Comparison of ENCODE assay signal across 16 mouse cellular contexts in the genomic region with DNA sequence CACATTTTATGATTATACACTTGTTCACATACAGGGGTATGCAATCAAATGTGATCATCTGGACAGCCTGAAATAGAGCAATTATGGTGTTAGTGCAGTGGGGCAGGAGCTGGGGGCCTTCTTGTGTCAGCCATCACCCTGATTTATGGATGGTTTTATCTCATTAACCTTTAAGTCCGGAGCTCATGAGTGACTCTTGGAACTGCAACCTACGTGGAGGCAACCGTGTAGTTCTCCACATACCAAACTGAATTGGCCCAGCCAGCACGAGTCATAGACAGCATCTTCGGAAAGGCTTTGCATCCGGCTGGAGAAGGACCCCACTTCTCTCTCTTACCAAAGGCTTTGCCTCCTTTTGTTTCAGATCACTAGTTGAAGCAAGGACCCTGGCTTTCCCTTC. TPM values are rescaled to one million over a fixed set of nuclear protein-coding genes. Genes with fewer than 3 reads are reported as not detected.
DNase-seq lines count a peak whose midpoint lies in the region; ATAC-seq and TF ChIP-seq lines count a peak whose summit lies in the region.
"Had no signal": no experiment of that assay in that cellular context is flagged by ENCODE, and none has a peak within 500 bp of the region (broad histone marks: within the 10 kb centered on the region; RNA-seq: fewer than 3 reads in every experiment).

No protein-coding gene starts in this region.

- H3K9me3 ChIP-seq in hindbrain, embryonic 16.5 days (ENCODE audit: control insufficient read depth, low read length), result no peaks in the 10 kb centered on the region
- no peaks in the 10 kb centered on the region for H3K9me3 ChIP-seq in intestine, postnatal 0 days (ENCODE audit: control insufficient read depth)
- H3K9me3 ChIP-seq: embryonic facial prominence, embryonic 10.5 days; embryonic facial prominence, embryonic 12.5 days; forebrain, embryonic 13.5 days; forebrain, embryonic 15.5 days had no signal

- no peak overlapping the region for H3K4me3 ChIP-seq in hindbrain, embryonic 16.5 days (ENCODE audit: low read length)
- no peak overlapping the region for H3K4me3 ChIP-seq in intestine, postnatal 0 days (ENCODE audit: low read depth, low read length)
- H3K4me3 ChIP-seq: embryonic facial prominence, embryonic 10.5 days; embryonic facial prominence, embryonic 12.5 days; forebrain, embryonic 13.5 days; forebrain, embryonic 15.5 days had no signal

- H3K9ac ChIP-seq in hindbrain, embryonic 16.5 days (ENCODE audit: low read depth, low read length), result no peak overlapping the region
- H3K9ac ChIP-seq in intestine, postnatal 0 days (ENCODE audit: low read depth, low read length), result no peak overlapping the region
- H3K9ac ChIP-seq: embryonic facial prominence, embryonic 12.5 days; forebrain, embryonic 13.5 days; forebrain, embryonic 15.5 days; forebrain, postnatal 0 days had no signal

- no peaks in the 10 kb centered on the region for H3K27me3 ChIP-seq in hindbrain, embryonic 16.5 days (replicated peaks; ENCODE audit: control insufficient read depth, insufficient read depth, low read length)
- H3K27me3 ChIP-seq in intestine, postnatal 0 days (replicated peaks; ENCODE audit: control insufficient read depth, insufficient read depth, low read length), result no peaks in the 10 kb centered on the region
- H3K27me3 ChIP-seq: embryonic facial prominence, embryonic 12.5 days; forebrain, embryonic 13.5 days; forebrain, embryonic 15.5 days had no signal

- ATAC-seq in hindbrain, embryonic 16.5 days, result no peak
- no peak for ATAC-seq in intestine, postnatal 0 days
- ATAC-seq: forebrain, embryonic 13.5 days; forebrain, embryonic 15.5 days; forebrain, postnatal 0 days had no signal

- no peak overlapping the region for H3K4me2 ChIP-seq in hindbrain, embryonic 16.5 days (ENCODE audit: low read length)
- H3K4me2 ChIP-seq in intestine, postnatal 0 days (replicated peaks; ENCODE audit: low read depth), result no peak overlapping the region
- H3K4me2 ChIP-seq: embryonic facial prominence, embryonic 12.5 days; forebrain, embryonic 13.5 days; forebrain, embryonic 15.5 days had no signal

- TF ChIP-seq CTCF in intestine, postnatal 0 days (IDR thresholded peaks at IDR 0.05; ENCODE audit: low read depth), result no peak

- no peaks in the 10 kb centered on the region for H3K36me3 ChIP-seq in hindbrain, embryonic 16.5 days (ENCODE audit: control insufficient read depth, insufficient read depth, low read length)
- no peaks in the 10 kb centered on the region for H3K36me3 ChIP-seq in intestine, postnatal 0 days (ENCODE audit: control insufficient read depth, insufficient read depth)
- H3K36me3 ChIP-seq: embryonic facial prominence, embryonic 10.5 days; embryonic facial prominence, embryonic 12.5 days; forebrain, embryonic 15.5 days had no signal

- H3K4me1 ChIP-seq in hindbrain, embryonic 16.5 days (ENCODE audit: control insufficient read depth, insufficient read depth, low read depth, low read length), result no peaks in the 10 kb centered on the region
- 0 out of 2 replicates have a peak, but pooled peaks cover 5% of the 10 kb centered on the region for H3K4me1 ChIP-seq in intestine, postnatal 0 days (replicated peaks; ENCODE audit: control insufficient read depth, insufficient read depth, low read length)
- H3K4me1 ChIP-seq: embryonic facial prominence, embryonic 10.5 days; embryonic facial prominence, embryonic 12.5 days; forebrain, embryonic 13.5 days; forebrain, embryonic 15.5 days had no signal

- 82% methylated on average over 6 of the region's 6 CpGs for WGBS in hindbrain, embryonic 16.5 days
- 56% methylated on average over 6 of the region's 6 CpGs for WGBS in intestine, postnatal 0 days

- H3K27ac ChIP-seq in hindbrain, embryonic 16.5 days (ENCODE audit: low read depth, low read length), result no peak overlapping the region
- H3K27ac ChIP-seq in intestine, postnatal 0 days (ENCODE audit: low read depth, low read length), result no peak overlapping the region
- H3K27ac ChIP-seq: embryonic facial prominence, embryonic 10.5 days; embryonic facial prominence, embryonic 12.5 days; forebrain, embryonic 13.5 days; forebrain, embryonic 15.5 days had no signal

- peak; percentile 72 for DNase-seq in adrenal gland, adult 2 months
- no peak for DNase-seq in adrenal gland, postnatal 4 days (ENCODE audit: low spot score in 2 of 2)
- DNase-seq in adrenal gland, postnatal 14 days, result peak; percentile 43
- DNase-seq in adrenal gland, postnatal 25 days, result peak; percentile 26
- DNase-seq: cerebellum, adult 11-12 months; cerebellum, adult 2 months; cerebellum, adult 9-10 months; cerebellum, postnatal 10 days; cerebellum, postnatal 25 days; forebrain, postnatal 0 days had no signal

RNA-seq across cellular contexts. Expression of gene Mrpl33, which starts 7.0 kb away (rescaled TPM):
- 100 to 1,000 TPM; 294 to 325 TPM for total RNA-seq in adrenal gland, adult 2 months (2021)
- 21.1 and 31.6 TPM in 2 replicates for polyA plus RNA-seq in adrenal gland, adult 2 months (2012; rRNA removed)
- total RNA-seq in adrenal gland, postnatal 4 days (2021), result 100 to 1,000 TPM; 262 to 270 TPM
- 300 and 306 TPM in 2 replicates for total RNA-seq in adrenal gland, postnatal 14 days (2021)
- 408 and 439 TPM in 2 replicates for total RNA-seq in adrenal gland, postnatal 25 days (2021)
- 197 and 215 TPM in 2 replicates for polyA plus RNA-seq in hindbrain, embryonic 16.5 days (2015; fragmentation: Nextera tagmentation; extraction: Ambion mirVana)
- polyA plus RNA-seq in intestine, postnatal 0 days (2015; fragmentation: Nextera tagmentation; extraction: Ambion mirVana), result 337 and 357 TPM in 2 replicates

Comparison
In these comparisons a context has a peak if more than half of its experiments do, and no peak if none do; other contexts are left out.
1. DNase-seq: peak in adrenal gland, adult 2 months (single experiment), adrenal gland, postnatal 14 days (single experiment) and adrenal gland, postnatal 25 days (single experiment); none in adrenal gland, postnatal 4 days (0 of 2).